Mouse (Mus musculus): Measurements from ENCODE around the gene Uchl1. TPM values are rescaled to one million over a fixed set of nuclear protein-coding genes. Genes with fewer than 3 reads are reported as not detected.

Uchl1 gene
- polyA plus RNA-seq, 1 experiment from 2014 or later, result 227 TPM

DNA sequence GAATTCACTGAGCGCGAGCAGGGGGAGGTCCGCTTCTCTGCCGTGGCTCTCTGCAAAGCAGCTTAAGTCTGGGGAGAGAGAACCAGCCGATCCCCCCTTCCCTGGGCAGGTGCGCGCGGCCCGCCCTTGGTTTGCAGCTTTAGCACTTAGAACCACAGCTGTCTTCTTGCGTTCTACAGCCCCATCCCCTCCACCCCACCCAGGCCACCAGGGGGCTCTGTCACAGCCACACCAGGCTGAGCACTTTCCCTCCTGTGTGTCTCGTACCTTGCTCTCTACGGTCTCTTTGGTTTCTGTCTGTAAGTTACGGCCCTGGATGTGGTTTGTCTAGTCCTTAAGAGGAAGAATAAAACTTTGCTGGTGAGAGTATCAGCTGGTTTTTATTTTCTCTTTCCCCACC lies 11.0 kb downstream of the Uchl1 start:
- H3K9me3 ChIP-seq, result no peaks in the 10 kb centered on the region
- DNase-seq (ENCODE audit: extremely low spot score, low spot score), result no peak
- H3K4me1 ChIP-seq, result peaks cover 5% of the 10 kb centered on the region
- no peaks in the 10 kb centered on the region for H3K27me3 ChIP-seq (ENCODE audit: poor library complexity, severe bottlenecking)
- no peak overlapping the region for H3K4me3 ChIP-seq
- WGBS, result 85% methylated on average over 13 of the region's 13 CpGs
- H3K36me3 ChIP-seq (replicated peaks), result peaks cover 86% of the 10 kb centered on the region
- no peak overlapping the region for H3K27ac ChIP-seq

- H3K4me1 ChIP-seq, result peaks cover 5% of the 10 kb centered on the region
- H3K27me3 ChIP-seq (ENCODE audit: poor library complexity, severe bottlenecking), result no peaks in the 10 kb centered on the region
- peaks cover 77% of the 10 kb centered on the region for H3K36me3 ChIP-seq (replicated peaks)
- no peaks in the 10 kb centered on the region for H3K9me3 ChIP-seq
- DNase-seq (ENCODE audit: extremely low spot score, low spot score), result no peak
- 91% methylated on average over 9 of the region's 9 CpGs for WGBS
- H3K27ac ChIP-seq, result no peak overlapping the region
- H3K4me3 ChIP-seq, result no peak overlapping the region
These were observed 11.8 kb downstream of the Uchl1 start for GRCm38 (mm10) chr5:66687737-66688136.

GRCm38 (mm10) chr5:66688286-66688685 lies 12.4 kb downstream of the Uchl1 start:
- Histone ChIP-seq H3K36me3 (replicated peaks) (peaks cover 72% of the 10 kb centered on the region), H3K4me3 (no peak overlapping the region), H3K9me3 (no peaks in the 10 kb centered on the region), H3K27ac (no peak overlapping the region), H3K4me1 (peaks cover 5% of the 10 kb centered on the region), H3K27me3 (ENCODE audit: poor library complexity, severe bottlenecking) (no peaks in the 10 kb centered on the region)
- WGBS, result 93% methylated on average over 5 of the region's 5 CpGs
- no peak for DNase-seq (ENCODE audit: extremely low spot score, low spot score)

- 90% methylated on average over 9 of the region's 9 CpGs for WGBS
- Histone ChIP-seq H3K27ac (no peak overlapping the region), H3K4me1 (peaks cover under 1% of the 10 kb centered on the region), H3K4me3 (no peak overlapping the region), H3K27me3 (ENCODE audit: poor library complexity, severe bottlenecking) (no peaks in the 10 kb centered on the region), H3K36me3 (replicated peaks) (peaks cover 56% of the 10 kb centered on the region), H3K9me3 (no peaks in the 10 kb centered on the region)
- no peak for DNase-seq (ENCODE audit: extremely low spot score, low spot score)
These were observed 13.9 kb downstream of the Uchl1 start for GRCm38 (mm10) chr5:66689796-66690195.

DNA sequence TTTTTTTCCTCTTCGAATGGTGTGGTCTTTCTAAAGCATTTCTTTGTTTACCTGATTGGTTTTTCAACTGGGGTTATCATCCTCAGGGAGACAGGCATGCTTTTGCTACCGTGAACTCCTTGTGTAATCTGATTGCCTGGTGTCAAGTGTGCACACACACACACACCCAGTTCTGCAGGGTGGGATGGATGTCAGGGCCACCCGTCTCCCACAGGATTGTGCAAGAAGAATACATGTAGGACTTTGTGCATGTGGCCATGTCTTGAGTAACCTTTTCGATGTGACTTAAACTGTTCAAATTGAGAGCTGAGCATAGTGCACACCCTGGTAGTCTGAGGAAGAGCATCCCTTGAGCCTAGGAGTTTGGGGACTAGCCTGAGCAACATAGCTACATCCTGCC lies 17.3 kb downstream of the Uchl1 start:
- DNase-seq (ENCODE audit: extremely low spot score, low spot score), result no peak
- WGBS, result 90% methylated on average over 4 of the region's 4 CpGs
- peaks cover 22% of the 10 kb centered on the region for H3K36me3 ChIP-seq (replicated peaks)
- no peaks in the 10 kb centered on the region for H3K27me3 ChIP-seq (ENCODE audit: poor library complexity, severe bottlenecking)
- no peak overlapping the region for H3K4me3 ChIP-seq
- H3K9me3 ChIP-seq, result no peaks in the 10 kb centered on the region
- no peaks in the 10 kb centered on the region for H3K4me1 ChIP-seq
- no peak overlapping the region for H3K27ac ChIP-seq

DNA sequence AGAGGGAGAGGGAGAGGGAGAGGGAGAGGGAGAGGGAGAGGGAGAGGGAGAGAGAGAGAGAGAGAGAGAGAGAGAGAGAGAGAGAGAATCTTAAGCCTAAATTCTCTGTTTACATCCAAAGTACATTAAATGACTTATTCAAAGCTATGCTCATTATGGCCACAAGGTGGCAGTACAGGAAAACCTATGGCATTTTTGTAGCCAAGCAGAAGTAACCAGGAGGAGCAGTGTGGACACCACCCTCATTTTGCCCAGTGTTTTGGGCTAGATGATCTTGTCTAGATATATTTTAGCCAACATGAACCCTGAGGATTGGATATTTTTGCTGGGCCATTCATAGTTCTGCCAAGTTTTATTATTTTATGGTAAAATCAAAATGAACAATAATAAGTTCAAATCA lies 21.2 kb downstream of the Uchl1 start:
- Histone ChIP-seq H3K4me3 (no peak overlapping the region), H3K27ac (no peak overlapping the region)
- DNase-seq (ENCODE audit: extremely low spot score, low spot score), result peak; percentile 49

DNA sequence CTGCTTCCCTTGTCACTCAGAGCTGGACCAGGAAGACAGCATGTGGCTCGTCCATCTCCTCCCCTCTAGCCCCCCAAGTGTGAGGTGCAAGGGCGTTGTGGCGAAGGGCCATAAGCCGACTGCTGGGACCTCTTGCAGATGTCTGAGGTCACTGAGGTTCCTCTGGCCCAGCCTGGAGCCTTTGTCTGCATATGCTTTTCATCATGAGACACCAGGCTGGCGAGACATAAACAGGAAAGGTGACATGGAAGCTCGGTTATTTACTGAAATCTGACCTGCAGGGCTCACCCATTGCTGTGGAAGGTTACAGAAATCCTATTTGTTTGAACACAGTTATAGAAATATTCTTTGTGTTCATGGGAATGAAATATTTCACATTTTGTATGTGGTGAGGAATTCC lies 24.0 kb downstream of the Uchl1 start:
- H3K9me3 ChIP-seq, result no peaks in the 10 kb centered on the region
- H3K36me3 ChIP-seq (replicated peaks), result no peaks in the 10 kb centered on the region
- H3K4me1 ChIP-seq, result peaks cover 15% of the 10 kb centered on the region
- DNase-seq (ENCODE audit: extremely low spot score, low spot score), result no peak
- WGBS, result 63% methylated on average over 6 of the region's 6 CpGs
- peak overlapping the region; percentile 68; the same call in 1 of the 2 replicates for H3K27ac ChIP-seq
- no peak overlapping the region for H3K4me3 ChIP-seq
- no peaks in the 10 kb centered on the region for H3K27me3 ChIP-seq (ENCODE audit: poor library complexity, severe bottlenecking)

More for the DNA sequence above, 21.2 kb downstream of the Uchl1 start:
- Histone ChIP-seq H3K4me1 (peaks cover 9% of the 10 kb centered on the region), H3K27me3 (ENCODE audit: poor library complexity, severe bottlenecking) (no peaks in the 10 kb centered on the region), H3K36me3 (replicated peaks) (no peaks in the 10 kb centered on the region), H3K9me3 (no peaks in the 10 kb centered on the region)

- Histone ChIP-seq H3K27me3 (ENCODE audit: poor library complexity, severe bottlenecking) (no peaks in the 10 kb centered on the region), H3K4me3 (no peak overlapping the region), H3K27ac (no peak overlapping the region), H3K4me1 (peaks cover 15% of the 10 kb centered on the region), H3K36me3 (replicated peaks) (no peaks in the 10 kb centered on the region), H3K9me3 (no peaks in the 10 kb centered on the region)
- no peak for DNase-seq (ENCODE audit: extremely low spot score, low spot score)
- WGBS, result 90% methylated on average over 4 of the region's 4 CpGs
These were observed 26.1 kb downstream of the Uchl1 start for GRCm38 (mm10) chr5:66701951-66702350.

GRCm38 (mm10) chr5:66703317-66704004 lies 27.6 kb downstream of the Uchl1 start:
- Histone ChIP-seq H3K9me3 (no peaks in the 10 kb centered on the region), H3K27me3 (ENCODE audit: poor library complexity, severe bottlenecking) (no peaks in the 10 kb centered on the region), H3K4me1 (peaks cover 15% of the 10 kb centered on the region), H3K27ac (no peak overlapping the region), H3K4me3 (no peak overlapping the region), H3K36me3 (replicated peaks) (no peaks in the 10 kb centered on the region)
- no peak for DNase-seq (ENCODE audit: extremely low spot score, low spot score)
- WGBS, result 64% methylated on average over 10 of the region's 10 CpGs

- H3K4me1 ChIP-seq, result peaks cover 10% of the 10 kb centered on the region
- no peak for DNase-seq (ENCODE audit: extremely low spot score, low spot score)
- WGBS, result 84% methylated on average over 5 of the region's 5 CpGs
These were observed 32.0 kb downstream of the Uchl1 start for GRCm38 (mm10) chr5:66707859-66708258.

GRCm38 (mm10) chr5:66710445-66711019 lies 34.6 kb downstream of the Uchl1 start:
- Histone ChIP-seq H3K27me3 (ENCODE audit: poor library complexity, severe bottlenecking) (no peaks in the 10 kb centered on the region), H3K9me3 (no peaks in the 10 kb centered on the region), H3K4me1 (peaks cover 10% of the 10 kb centered on the region), H3K27ac (no peak overlapping the region), H3K4me3 (no peak overlapping the region), H3K36me3 (replicated peaks) (no peaks in the 10 kb centered on the region)
- WGBS, result 31% methylated on average over 4 of the region's 4 CpGs
- no peak for DNase-seq (ENCODE audit: extremely low spot score, low spot score)

More at GRCm38 (mm10) chr5:66707859-66708258, 32.0 kb downstream of the Uchl1 start:
- no peaks in the 10 kb centered on the region for H3K9me3 ChIP-seq
- H3K4me3 ChIP-seq, result no peak overlapping the region
- H3K27ac ChIP-seq, result no peak overlapping the region
- no peaks in the 10 kb centered on the region for H3K27me3 ChIP-seq (ENCODE audit: poor library complexity, severe bottlenecking)
- H3K36me3 ChIP-seq (replicated peaks), result no peaks in the 10 kb centered on the region

DNA sequence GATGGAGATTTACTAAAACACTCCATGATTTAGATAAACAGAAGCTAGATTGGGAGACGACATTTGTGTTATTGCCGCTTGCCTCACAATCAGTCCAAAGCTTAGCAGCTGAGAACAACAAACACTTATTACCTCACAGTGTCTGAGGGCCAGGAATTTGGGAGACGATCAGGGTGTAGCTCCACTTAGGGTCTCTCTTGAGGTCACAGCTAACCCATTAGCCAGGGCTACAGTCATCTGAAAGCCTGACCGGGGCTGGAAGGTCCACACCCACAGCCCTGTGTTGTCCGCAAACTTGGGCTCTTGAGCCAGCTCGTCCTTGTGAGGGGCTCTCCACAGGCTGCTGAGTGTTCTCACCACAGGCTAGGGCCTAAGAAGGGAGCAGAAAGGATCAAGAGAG lies 36.9 kb downstream of the Uchl1 start:
- 78% methylated on average over 6 of the region's 6 CpGs for WGBS
- no peak overlapping the region for H3K4me3 ChIP-seq
- no peak for DNase-seq (ENCODE audit: extremely low spot score, low spot score)
- peak overlapping the region; percentile 66 for H3K27ac ChIP-seq
- H3K9me3 ChIP-seq, result no peaks in the 10 kb centered on the region
- H3K4me1 ChIP-seq, result peaks cover 16% of the 10 kb centered on the region
- H3K36me3 ChIP-seq (replicated peaks), result no peaks in the 10 kb centered on the region
- no peaks in the 10 kb centered on the region for H3K27me3 ChIP-seq (ENCODE audit: poor library complexity, severe bottlenecking)

GRCm38 (mm10) chr5:66715498-66715931 lies 39.6 kb downstream of the Uchl1 start:
- H3K36me3 ChIP-seq (replicated peaks), result no peaks in the 10 kb centered on the region
- no peaks in the 10 kb centered on the region for H3K9me3 ChIP-seq
- 62% methylated on average over 4 of the region's 4 CpGs for WGBS
- 0 out of 2 replicates have a peak, but pooled peaks cover 2% of the 10 kb centered on the region for H3K27me3 ChIP-seq (ENCODE audit: poor library complexity, severe bottlenecking)
- peaks cover 29% of the 10 kb centered on the region for H3K4me1 ChIP-seq
- H3K4me3 ChIP-seq, result no peak overlapping the region
- DNase-seq (ENCODE audit: extremely low spot score, low spot score), result no peak
- H3K27ac ChIP-seq, result no peak overlapping the region
